8 mouse cellular contexts compared by ENCODE assay signal in genomic region chr2:147362316-147362715, GRCm38 (mm10). TPM values are rescaled to one million over a fixed set of nuclear protein-coding genes. Genes with fewer than 3 reads are reported as not detected.
DNase-seq lines count a peak whose midpoint lies in the region; ATAC-seq and TF ChIP-seq lines count a peak whose summit lies in the region.

No protein-coding gene starts in this region.

- no peaks in the 10 kb centered on the region for H3K4me1 ChIP-seq in ES-Bruce4 (ENCODE audit: control insufficient read depth, insufficient read depth, low read length)
- peaks cover 6% of the 10 kb centered on the region; the same call in 1 of the 2 replicates for H3K4me1 ChIP-seq in heart, embryonic 11.5 days (ENCODE audit: control insufficient read depth, insufficient read depth, low read length)
- peaks cover 5% of the 10 kb centered on the region; the same call in 1 of the 2 replicates for H3K4me1 ChIP-seq in limb, embryonic 11.5 days (ENCODE audit: control insufficient read depth, insufficient read depth, low read length)
- H3K4me1 ChIP-seq in neural tube, embryonic 12.5 days = peaks cover 12% of the 10 kb centered on the region

- no peaks in the 10 kb centered on the region for H3K9me3 ChIP-seq in ES-Bruce4 (replicated peaks; ENCODE audit: control insufficient read depth, insufficient read depth, low read length, poor library complexity, severe bottlenecking)
- no peaks in the 10 kb centered on the region for H3K9me3 ChIP-seq in heart, embryonic 11.5 days (replicated peaks; ENCODE audit: control insufficient read depth, low read length)
- no peaks in the 10 kb centered on the region for H3K9me3 ChIP-seq in limb, embryonic 11.5 days (ENCODE audit: control insufficient read depth, low read length)
- no peaks in the 10 kb centered on the region for H3K9me3 ChIP-seq in neural tube, embryonic 12.5 days

- ATAC-seq in heart, embryonic 11.5 days (replicated peaks; ENCODE audit: insufficient number of reproducible peaks, low FRiP score, low TSS enrichment) = no peak
- ATAC-seq in limb, embryonic 11.5 days (ENCODE audit: insufficient number of reproducible peaks, low FRiP score, low TSS enrichment, low read depth) = peak; percentile 58; the same call in 1 of the 2 replicates
- ATAC-seq in neural tube, embryonic 12.5 days (ENCODE audit: low FRiP score, low read depth) = no peak

- 0 out of 2 replicates have a peak overlapping the region, but pooled peaks have one; percentile 6 for H3K9ac ChIP-seq in ES-Bruce4 (ENCODE audit: low read depth, poor library complexity, severe bottlenecking)
- no peak overlapping the region for H3K9ac ChIP-seq in heart, embryonic 11.5 days (ENCODE audit: low read depth, low read length)
- no peak overlapping the region for H3K9ac ChIP-seq in limb, embryonic 11.5 days (ENCODE audit: low read length)
- H3K9ac ChIP-seq in neural tube, embryonic 12.5 days = no peak overlapping the region

- H3K27ac ChIP-seq in gastrocnemius, adult 2 months = no peak overlapping the region
- no peak overlapping the region for H3K27ac ChIP-seq in ES-Bruce4 (ENCODE audit: insufficient read depth, low read length)
- H3K27ac ChIP-seq in heart, embryonic 11.5 days (ENCODE audit: low read depth, low read length) = no peak overlapping the region
- H3K27ac ChIP-seq in limb, embryonic 11.5 days (replicated peaks; ENCODE audit: low read depth, low read length) = no peak overlapping the region
- no peak overlapping the region for H3K27ac ChIP-seq in neural tube, embryonic 12.5 days

- H3K36me3 ChIP-seq in ES-Bruce4 (ENCODE audit: control insufficient read depth, insufficient read depth, low read length, poor library complexity, severe bottlenecking) = no peaks in the 10 kb centered on the region
- no peaks in the 10 kb centered on the region for H3K36me3 ChIP-seq in heart, embryonic 11.5 days (ENCODE audit: control insufficient read depth, insufficient read depth, low read length)
- H3K36me3 ChIP-seq in limb, embryonic 11.5 days (ENCODE audit: control insufficient read depth, insufficient read depth, low read length) = no peaks in the 10 kb centered on the region
- H3K36me3 ChIP-seq in neural tube, embryonic 12.5 days = no peaks in the 10 kb centered on the region

- peak overlapping the region; percentile 17; the same call in 1 of the 2 replicates for H3K4me2 ChIP-seq in heart, embryonic 11.5 days
- peak overlapping the region; percentile 7; the same call in 1 of the 2 replicates for H3K4me2 ChIP-seq in limb, embryonic 11.5 days (ENCODE audit: low read depth, severe bottlenecking)
- peak overlapping the region; percentile 14; the same call in 1 of the 2 replicates for H3K4me2 ChIP-seq in neural tube, embryonic 12.5 days (replicated peaks)

- TF ChIP-seq CTCF in gastrocnemius, adult 2 months (IDR thresholded peaks at IDR 0.05) = peak; percentile 37; the same call in 1 of the 2 replicates
- TF ChIP-seq CTCF in ES-Bruce4 (IDR thresholded peaks at IDR 0.05; ENCODE audit: low read depth, low read length) = peak; percentile 62

- WGBS in heart, embryonic 11.5 days (ENCODE audit: insufficient replicate concordance) = 2% methylated on average over 18 of the region's 18 CpGs
- under 1% methylated on average over 18 of the region's 18 CpGs for WGBS in limb, embryonic 11.5 days
- WGBS in neural tube, embryonic 12.5 days = 1% methylated on average over 18 of the region's 18 CpGs

- TF ChIP-seq EP300 in ES-Bruce4 (IDR thresholded peaks at IDR 0.05; ENCODE audit: insufficient read depth, low read depth, low read length) = no peak

- no peak for TF ChIP-seq POLR2A in ES-Bruce4 (IDR thresholded peaks at IDR 0.05; ENCODE audit: insufficient read depth, low read length)

- intact Hi-C loops in gastrocnemius, adult 2 months (cut with DNase I) = no loop called here

- peak; percentile 20 for DNase-seq in gastrocnemius, adult 2 months
- no peak for DNase-seq in gastrocnemius, adult 8-10 months (ENCODE audit: low spot score in 2 of 2)
- peak; percentile 93 for DNase-seq in limb, embryonic 11.5 days (ENCODE audit: low spot score)
- DNase-seq in frontal cortex, postnatal 10 days (ENCODE audit: low spot score in 2 of 2) = no peak
- no peak for DNase-seq in frontal cortex, postnatal 36 days (ENCODE audit: low spot score in 2 of 2)

- H3K4me3 ChIP-seq in gastrocnemius, adult 2 months = no peak overlapping the region
- peak overlapping the region; percentile 43; the same call in 1 of the 2 replicates for H3K4me3 ChIP-seq in ES-Bruce4 (ENCODE audit: low read depth, low read length)
- H3K4me3 ChIP-seq in heart, embryonic 11.5 days (ENCODE audit: low read depth, low read length) = no peak overlapping the region
- H3K4me3 ChIP-seq in limb, embryonic 11.5 days (ENCODE audit: low read depth, low read length) = peak overlapping the region; percentile 17
- H3K4me3 ChIP-seq in neural tube, embryonic 12.5 days = peak overlapping the region; percentile 7; the same call in 1 of the 2 replicates

- peaks cover 44% of the 10 kb centered on the region for H3K27me3 ChIP-seq in ES-Bruce4 (ENCODE audit: control insufficient read depth, insufficient read depth, low read length, poor library complexity, severe bottlenecking)
- peaks cover 95% of the 10 kb centered on the region for H3K27me3 ChIP-seq in heart, embryonic 11.5 days (ENCODE audit: control insufficient read depth, insufficient read depth, low read length)
- H3K27me3 ChIP-seq in limb, embryonic 11.5 days (ENCODE audit: control insufficient read depth, insufficient read depth, low read length) = peaks cover 96% of the 10 kb centered on the region
- H3K27me3 ChIP-seq in neural tube, embryonic 12.5 days (replicated peaks) = peaks cover 95% of the 10 kb centered on the region

RNA-seq across cellular contexts. Expression of gene Pax1, which starts 0.6 kb away (rescaled TPM):
- not detected for total RNA-seq in gastrocnemius, adult 2 months (2021)
- total RNA-seq in gastrocnemius, adult 8-10 months (2022) = not detected
- not detected in 2 replicates for polyA plus RNA-seq in ES-Bruce4 (2011; ENCODE audit: insufficient read depth, insufficient read length, low read depth, missing spikeins)
- 0.37 and 0.55 TPM in 2 replicates for polyA plus RNA-seq in heart, embryonic 11.5 days (2014; fragmentation: Nextera tagmentation; extraction: Ambion mirVana)
- 7.4 and 7.6 TPM in 2 replicates for polyA plus RNA-seq in limb, embryonic 11.5 days (2014; fragmentation: Nextera tagmentation; extraction: Ambion mirVana)
- polyA plus RNA-seq in neural tube, embryonic 12.5 days (2016; fragmentation: Nextera tagmentation; extraction: Ambion mirVana) = 10.9 and 17.6 TPM in 2 replicates

Comparison
In these comparisons a context has a peak if more than half of its experiments do, and no peak if none do; other contexts are left out.
1. DNase-seq: peak in gastrocnemius, adult 2 months (single experiment) and limb, embryonic 11.5 days (single experiment); none in gastrocnemius, adult 8-10 months (0 of 2), frontal cortex, postnatal 10 days (0 of 2) and frontal cortex, postnatal 36 days (0 of 2).
2. H3K4me3 ChIP-seq: peak in ES-Bruce4 (single experiment), limb, embryonic 11.5 days (single experiment) and neural tube, embryonic 12.5 days (single experiment); none in gastrocnemius, adult 2 months (single experiment) and heart, embryonic 11.5 days (single experiment).
3. Peak in every context shown above with its lines, with median percentiles within 50 percentile points of each other: H3K4me2 ChIP-seq.